Mouse (Mus musculus): ENCODE measurements at regions not wholly inside any gene's neighbourhood (a gene's known extent, or its start where the extent isn't known, plus 50 kb on each side); places are given as distances from the start of the nearest gene placed in this dataset.

DNA sequence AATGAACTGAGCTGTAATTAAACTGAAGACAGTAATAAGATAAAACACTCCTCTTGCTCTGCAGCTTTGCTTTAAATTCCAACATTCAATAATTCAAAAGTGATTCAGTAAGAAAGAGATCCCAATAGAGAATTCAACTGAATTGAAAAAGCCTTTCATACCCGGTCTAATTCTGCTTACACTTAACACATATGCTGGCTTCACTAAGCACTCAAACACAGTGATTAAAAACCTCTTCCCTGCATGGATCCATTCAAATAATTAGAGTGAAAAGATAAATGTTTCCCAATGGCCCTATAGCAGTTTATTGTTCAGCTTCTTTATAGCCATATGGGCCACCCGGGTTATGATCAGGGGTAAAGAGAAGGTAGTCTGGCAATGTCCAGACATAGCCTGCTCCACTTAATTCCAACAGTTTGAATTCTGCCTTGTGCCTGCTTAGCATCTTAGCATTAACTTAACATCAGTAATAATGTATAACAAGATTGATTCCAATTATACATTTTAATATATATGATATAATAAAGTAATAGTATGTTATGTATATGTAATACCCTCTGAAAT is 659.9 kb upstream of the Kcnd2 start:
- DNase-seq (ENCODE audit: low read depth, low spot score) = no peak

DNA sequence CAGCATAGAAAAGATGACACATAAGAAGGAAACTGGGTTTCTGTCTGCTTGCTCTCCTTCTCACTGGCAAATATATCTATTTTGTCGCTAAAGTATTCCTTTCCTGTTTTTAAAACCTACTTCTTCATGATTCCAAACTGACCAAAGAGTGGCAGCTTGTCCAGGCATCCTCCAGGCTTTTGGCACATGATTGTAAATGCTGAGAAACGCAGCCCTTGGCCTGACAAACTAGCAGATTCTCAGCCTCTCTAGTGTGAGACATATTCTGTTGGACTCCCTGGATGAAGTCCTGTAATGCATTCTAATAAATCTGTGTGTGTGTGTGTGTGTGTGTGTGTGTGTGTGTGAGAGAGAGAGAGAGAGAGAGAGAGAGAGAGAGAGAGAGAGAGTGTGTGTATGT is 642.7 kb upstream of the Kcnd2 start:
- no peak for DNase-seq (ENCODE audit: low read depth, low spot score)

DNA sequence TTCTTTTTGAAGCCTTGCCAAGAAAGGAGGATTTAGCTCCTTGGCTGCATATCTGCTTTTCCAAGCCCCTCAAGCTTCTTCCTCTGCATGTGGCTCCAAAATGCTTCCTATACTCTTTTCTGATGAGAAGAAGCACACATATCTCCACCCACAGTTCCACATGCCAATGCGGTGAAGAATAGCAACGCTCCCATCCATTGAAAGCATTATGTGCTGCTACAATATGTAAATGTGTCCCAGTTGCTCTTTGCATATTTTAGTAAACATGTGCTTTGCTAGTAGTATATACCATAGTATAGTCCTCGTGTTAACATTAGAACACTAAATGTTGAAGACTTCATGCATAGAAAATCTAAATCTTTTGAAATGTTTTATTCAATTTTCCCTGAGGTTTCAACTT is 640.6 kb upstream of the Kcnd2 start:
- DNase-seq (ENCODE audit: low read depth, low spot score) = no peak

DNA sequence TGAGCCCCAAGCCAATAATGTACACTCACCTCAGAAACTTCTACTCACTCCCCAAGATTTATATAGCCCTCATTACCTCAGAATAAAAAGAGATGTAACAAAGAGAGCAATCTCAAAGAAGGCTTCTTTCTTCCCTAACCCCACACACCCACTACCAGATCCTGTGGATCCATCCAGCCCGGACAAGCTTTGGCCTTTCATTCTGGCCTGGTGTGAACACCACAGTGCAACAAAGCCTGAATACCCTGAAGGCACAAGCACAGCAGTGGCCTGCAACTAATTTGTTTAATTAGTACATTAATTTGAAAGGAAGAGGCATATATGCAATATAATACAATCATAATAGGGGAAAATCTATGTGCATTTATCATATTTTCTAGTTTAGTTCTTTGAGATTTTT is 616.5 kb upstream of the Kcnd2 start:
- no peak for DNase-seq (ENCODE audit: low read depth, low spot score)

DNA sequence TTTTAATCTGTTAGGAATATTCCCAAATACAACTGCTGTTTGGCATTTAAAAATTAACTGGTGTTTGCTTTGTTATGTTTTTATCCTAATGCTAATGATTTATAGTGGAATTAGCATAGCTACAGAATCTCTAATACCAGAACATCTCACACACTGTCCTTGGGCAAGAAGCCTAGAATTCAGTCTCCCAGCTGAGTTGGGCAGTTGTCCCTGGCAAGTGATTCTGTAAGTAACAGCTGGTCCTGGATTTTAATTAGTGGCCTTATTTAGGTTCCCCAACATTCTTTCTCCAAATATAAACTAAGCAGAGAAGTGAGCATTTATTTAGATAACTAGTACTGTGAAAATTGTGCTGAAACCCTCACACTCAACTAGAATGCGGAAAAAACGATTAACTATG is 611.1 kb upstream of the Kcnd2 start:
- no peak for DNase-seq (ENCODE audit: low read depth, low spot score)

DNA sequence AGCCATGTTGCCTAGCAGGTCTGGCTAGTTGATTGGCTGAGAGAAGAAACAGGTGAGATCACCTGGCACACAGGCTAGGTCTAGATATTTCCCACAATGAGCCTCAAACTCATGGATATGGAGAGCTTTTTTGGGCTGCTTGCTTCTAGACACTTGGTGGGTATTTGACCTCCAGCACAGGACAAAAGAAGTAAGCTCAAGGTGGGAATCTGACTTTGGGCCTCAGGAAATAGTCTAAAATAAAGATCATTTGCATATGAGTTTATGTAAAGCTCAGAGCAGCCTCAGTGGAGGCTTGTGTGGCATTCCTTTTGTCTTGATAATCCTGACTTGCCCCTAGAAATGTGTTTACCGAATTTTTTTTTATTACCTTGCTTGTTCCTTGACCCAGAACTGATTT is 594.8 kb upstream of the Kcnd2 start:
- peak; percentile 92 for DNase-seq (ENCODE audit: low read depth, low spot score)

DNA sequence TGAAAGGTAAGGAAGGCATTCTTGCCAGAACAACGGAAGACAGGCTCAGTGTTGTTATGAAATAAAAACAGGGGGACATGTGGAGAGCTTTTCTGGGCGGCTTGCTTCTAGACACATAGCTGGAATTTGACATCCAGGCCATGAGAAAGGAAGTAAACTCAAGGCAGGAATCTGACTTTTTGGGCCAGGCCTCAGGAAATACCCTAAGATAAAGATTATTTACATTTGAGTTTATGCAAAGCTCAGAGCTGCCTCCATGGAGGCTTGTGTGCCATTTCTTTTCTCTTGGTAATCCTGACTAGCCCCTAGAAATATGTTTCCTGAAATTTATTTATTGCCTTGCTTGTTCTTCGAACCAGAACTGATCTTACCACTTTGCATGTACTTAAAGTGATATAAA is 588.9 kb upstream of the Kcnd2 start:
- peak; percentile 59 for DNase-seq (ENCODE audit: low read depth, low spot score)

DNA sequence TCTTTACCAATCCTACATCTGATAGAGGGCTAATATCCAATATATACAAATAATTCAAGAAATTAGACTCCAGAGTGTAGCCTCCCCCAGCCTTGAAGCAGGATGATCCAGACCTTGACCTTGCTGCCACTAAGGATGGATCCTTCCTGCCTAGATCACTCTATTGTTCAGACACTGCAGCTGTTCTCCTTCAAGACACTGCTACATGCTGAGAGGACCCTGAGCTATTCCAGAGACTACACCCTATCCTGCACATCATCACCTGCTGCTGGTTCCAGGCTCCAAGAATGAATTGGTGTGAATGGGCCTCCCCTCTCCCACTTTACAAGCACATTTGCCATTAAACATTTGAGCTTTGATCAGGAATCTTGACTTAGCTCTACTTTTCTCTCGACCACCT is 588.2 kb upstream of the Kcnd2 start:
- peak; percentile 88 for DNase-seq (ENCODE audit: low read depth, low spot score)

DNA sequence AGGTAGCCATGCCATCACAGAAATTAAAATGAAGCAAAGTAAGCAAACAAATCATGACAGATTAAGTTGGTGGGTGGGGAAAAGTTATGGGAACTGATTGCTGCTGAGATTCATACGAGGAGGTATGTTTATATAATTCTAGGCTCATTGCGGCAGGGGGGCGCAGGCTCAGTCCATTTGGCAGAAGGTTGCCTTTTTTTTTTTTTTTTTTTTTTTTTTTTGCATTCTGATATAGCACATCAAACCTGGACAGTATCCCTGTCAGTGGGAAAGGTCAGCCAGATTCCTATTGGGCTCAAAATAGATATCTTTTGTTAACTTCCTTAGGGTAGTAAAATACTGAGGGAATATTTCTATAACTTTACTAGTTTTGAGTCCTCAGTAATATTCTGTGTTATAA is 575.0 kb upstream of the Kcnd2 start:
- DNase-seq (ENCODE audit: low read depth, low spot score) = no peak

DNA sequence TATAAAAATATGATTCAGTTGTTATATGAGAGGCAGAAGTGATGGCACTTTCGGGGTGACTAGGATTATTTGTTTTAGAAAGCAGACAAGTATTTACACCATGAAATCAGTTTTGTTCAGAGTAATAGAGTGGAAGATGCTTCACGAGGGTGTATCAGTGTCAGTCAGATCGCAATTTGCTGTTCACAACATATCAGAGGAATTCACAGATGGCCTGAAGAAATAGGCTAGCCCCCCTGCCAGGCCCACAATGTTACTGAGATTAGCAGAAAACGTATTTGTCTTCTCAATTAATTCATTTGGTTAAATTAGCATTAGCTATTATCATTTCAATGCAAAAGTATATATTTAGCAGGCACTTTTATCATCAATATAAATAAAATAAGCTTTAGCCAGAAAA is 573.9 kb upstream of the Kcnd2 start:
- no peak for DNase-seq (ENCODE audit: low read depth, low spot score)

DNA sequence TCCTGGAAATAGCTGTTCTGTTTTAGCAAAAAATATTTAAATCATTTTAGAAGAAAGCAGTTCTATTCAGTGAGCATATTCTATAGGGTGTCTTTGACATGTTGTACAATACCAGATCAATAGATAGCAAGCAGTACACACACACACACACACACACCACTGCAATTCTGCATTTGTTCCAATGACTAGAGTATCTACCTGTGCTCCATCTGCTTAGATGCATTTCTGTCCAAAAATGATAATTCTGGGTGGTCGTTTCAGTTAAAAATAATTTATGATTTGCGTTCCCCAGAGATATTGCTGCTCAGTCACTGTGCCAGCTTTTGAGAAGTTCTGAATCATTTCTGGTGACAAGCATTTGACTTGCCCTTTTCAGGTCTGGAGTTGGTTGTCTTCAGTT is 573.5 kb upstream of the Kcnd2 start:
- DNase-seq (ENCODE audit: low read depth, low spot score) = no peak

DNA sequence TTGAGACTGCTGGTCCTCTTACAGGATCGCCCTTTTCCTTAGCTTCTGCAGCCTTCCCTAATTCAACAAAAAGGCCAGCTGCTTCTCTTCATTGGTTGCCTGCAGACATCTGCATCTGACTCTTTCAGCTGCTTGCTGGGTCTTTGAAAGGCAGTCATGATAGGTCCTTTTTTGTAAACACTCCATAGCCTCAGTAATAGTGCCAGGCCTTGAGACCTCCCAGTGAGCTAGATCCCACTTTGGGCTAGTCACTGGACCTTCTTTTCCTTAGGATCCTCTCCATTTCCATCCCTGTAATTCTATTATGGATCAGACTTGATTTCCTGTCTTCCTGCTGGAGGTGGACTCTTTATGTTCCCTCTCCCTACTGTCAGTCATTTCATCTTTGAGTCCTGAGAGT is 558.3 kb upstream of the Kcnd2 start:
- DNase-seq (ENCODE audit: low read depth, low spot score) = no peak

DNA sequence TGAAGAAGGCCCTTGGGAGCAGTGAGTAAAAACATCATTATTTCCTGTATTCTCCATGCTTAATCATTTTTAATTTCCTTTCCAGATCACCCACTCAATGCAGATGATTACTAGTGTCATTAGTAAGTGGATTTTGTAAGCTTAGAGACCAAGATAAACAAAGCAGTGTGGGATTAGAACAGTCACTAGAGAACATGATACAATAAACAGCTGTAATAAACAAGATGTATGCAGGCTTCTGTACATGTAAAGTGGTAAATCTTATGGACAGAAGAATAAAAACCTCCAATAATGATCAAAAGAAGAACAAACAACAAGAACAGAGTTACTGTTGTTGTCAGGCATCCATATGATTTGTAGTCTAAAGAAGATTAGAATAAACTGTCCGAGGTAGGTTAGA is 542.1 kb upstream of the Kcnd2 start:
- DNase-seq (ENCODE audit: low read depth, low spot score) = no peak

DNA sequence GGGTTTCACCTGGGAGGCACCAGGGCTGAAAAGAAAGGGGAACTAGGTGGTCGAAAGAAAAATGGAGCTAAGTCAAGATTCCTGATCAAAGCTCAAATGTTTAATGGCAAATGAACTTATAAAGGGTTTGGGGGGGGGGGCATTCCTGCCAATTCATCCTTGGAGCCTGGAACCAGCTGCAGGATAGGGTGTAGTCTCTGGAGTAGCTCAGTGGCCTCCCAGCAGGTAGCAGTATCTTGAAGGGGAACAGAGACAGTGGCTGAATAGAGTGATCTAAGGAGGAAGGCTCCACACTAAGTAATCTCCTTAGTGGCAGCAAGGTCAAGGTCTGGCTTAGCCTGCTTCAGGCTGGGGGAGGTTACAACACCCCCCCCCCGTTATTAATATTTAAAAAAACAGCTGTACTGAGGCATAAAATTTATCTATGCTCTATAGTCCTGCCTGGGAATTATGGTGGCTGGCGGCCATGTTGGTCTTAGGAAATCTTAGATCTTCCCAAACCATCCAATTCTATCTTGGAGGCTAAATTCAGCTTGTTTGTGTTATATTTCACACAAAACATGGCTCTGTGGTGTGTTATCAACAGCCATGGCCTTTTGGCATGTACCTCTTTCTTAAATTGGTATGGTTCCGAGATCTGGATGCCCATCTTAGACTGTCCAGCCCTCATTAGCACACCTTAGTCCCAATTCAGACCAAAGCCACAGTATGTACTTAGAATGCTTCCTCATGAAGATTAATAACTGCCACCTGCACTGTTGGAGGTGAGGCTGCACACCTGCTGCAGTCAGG is 528.7 kb upstream of the Kcnd2 start:
- DNase-seq (ENCODE audit: low read depth, low spot score) = peak; percentile 89

DNA sequence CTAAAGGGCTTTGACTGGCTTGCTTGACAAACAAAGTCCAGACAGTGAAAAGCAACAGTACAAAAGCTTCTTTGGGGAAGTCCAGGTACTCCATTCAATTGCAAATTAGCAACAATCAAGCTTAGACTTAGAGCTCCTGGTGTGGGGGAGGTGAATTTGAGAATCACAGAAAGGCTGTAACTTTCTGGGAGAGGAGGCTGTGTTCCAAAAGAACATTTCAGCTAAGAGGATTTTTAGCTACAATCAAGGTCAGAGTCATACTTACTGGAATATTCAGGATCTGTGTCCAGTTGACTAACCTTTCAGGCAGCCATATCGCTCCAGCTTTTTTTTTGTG is 528.1 kb upstream of the Kcnd2 start:
- peak; percentile 94 for DNase-seq (ENCODE audit: low read depth, low spot score)

DNA sequence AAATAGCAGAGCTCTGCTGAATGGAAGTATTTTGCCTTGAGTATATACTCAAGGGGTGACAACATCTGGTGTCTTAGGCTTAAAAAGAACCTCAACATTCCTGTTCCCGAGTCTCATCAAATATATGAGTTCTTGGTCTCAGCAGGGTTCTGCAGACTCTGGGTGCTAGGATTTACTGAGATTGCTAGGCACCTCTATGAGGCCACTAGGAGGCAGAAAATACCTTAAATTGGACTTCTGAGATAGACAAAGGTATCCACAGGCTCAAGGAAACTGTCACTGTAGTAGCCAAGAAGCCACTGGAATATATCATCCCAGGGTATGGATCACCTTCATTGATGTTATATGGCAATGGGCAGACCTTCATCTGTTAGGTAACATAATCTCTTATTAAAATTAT is 489.4 kb upstream of the Kcnd2 start:
- no peak for DNase-seq (ENCODE audit: low read depth, low spot score)

DNA sequence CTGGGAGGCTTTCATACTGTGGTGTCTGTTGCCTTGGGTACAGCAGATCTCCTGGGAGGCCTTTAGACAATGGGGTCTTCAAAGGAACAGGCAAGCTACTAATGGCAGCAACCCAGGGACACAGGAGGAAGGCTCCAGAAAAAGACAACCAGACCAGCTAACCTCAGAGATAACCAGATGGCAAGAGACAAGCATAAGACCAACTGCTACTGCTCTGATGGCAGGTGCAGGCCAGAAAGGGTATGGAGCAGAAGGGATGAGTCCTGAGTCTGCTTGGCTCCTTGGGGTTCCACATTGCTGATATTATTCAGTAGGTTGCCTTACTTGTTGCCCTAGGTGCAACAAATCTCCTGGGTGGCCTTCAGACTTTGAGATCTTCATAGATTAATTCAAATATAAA is 476.2 kb upstream of the Kcnd2 start:
- DNase-seq (ENCODE audit: low read depth, low spot score) = no peak

DNA sequence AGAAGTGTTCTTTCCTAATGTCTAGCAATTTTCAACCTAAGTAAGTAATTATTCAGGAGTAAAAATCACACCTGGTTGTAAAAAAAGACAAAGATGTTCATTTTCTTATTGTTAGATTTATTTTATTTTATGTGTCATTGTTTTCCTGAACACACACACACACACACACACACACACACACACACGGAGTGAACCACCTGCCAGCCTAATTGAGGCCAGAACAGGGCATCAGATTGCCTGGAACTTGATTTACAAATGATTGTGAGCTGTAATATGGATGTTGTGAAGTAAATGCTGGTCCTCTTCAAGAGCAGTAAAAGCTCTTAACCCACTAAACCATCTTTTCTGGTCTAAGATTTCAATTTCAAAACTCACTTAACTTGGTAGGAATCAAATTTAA is 474.9 kb upstream of the Kcnd2 start:
- no peak for DNase-seq (ENCODE audit: low read depth, low spot score)

DNA sequence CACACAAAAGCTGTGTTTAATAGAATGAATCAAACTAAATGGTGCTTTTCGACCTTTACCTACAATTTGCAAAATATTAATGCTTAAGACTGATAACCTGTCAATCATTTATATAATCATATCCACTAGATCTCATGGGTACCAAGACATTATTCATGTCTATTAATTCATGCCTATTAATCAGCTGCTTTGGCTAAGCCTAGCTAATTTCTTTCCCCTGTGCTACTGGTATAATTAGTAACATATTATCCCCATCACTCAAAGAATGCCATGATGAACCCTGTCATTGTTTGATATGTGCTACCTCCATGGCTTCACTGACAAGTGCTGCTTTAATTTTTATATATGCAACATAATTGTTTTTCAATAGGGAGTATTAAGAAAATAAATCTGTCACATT is 474.1 kb upstream of the Kcnd2 start:
- no peak for DNase-seq (ENCODE audit: low read depth, low spot score)

DNA sequence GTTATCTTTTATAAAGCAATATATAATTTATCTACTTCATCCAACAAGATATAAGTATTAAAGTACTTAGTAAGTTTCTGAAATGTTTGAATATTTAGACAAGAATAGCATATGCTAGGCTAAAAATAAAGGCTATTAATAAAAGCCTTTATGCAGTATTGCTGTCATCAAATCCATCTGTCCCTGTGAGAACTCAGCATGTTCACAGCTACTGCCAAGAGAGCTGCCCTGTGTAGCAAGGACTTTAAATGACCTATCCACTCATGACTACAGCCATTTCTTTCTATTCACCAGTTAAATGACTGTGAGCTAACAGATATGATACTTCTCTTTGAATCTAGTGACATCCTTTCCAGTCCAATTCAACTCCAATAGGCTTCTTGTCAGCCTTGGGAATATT is 458.1 kb upstream of the Kcnd2 start:
- DNase-seq (ENCODE audit: low read depth, low spot score) = no peak

DNA sequence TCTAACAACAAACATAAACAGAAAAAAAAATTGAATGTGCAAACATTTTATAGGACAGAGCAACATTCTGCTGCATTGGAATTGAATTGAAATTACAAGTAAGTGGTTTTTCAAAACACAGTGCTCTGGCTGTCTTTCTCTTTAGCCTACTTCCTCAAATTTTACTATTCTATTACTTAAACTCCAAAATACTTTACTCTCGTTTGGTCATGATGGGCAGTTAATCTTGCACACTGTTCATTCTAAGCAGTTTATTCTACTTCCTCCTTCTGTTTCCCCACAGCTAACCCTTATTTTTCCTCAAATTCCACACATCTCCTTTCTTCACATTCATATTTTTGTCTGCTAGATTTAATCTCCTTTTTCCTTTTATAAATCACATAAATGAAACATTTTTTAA is 454.0 kb upstream of the Kcnd2 start:
- DNase-seq (ENCODE audit: low read depth, low spot score) = no peak

DNA sequence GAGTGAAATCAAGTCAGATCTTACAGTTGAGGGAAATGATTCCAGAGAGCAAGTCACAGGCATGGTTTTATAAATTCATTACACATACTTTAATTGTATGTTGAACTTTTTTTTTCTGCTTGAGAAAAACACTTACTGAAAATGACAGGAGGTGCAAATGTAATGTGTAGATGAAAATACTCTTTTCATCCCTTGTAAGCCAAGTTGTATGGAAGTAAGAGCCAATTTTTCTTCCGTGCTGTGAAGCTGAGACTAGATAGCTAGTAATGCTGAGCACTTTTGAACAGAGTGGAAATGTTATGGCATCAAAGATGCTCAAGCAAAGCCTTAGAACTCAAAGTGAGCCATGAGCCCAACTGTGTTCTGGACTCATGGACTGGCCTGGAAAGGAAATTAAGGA is 439.4 kb upstream of the Kcnd2 start:
- DNase-seq (ENCODE audit: low read depth, low spot score) = no peak

Data from R1 (cell line).